Mouse (Mus musculus): ENCODE data around the gene Gbf1.
"Not testable (repeated sequence)": the region's sequence is repeated elsewhere in the genome, so short reads cannot be mapped to it uniquely, and the experiment has no call there.

DNA sequence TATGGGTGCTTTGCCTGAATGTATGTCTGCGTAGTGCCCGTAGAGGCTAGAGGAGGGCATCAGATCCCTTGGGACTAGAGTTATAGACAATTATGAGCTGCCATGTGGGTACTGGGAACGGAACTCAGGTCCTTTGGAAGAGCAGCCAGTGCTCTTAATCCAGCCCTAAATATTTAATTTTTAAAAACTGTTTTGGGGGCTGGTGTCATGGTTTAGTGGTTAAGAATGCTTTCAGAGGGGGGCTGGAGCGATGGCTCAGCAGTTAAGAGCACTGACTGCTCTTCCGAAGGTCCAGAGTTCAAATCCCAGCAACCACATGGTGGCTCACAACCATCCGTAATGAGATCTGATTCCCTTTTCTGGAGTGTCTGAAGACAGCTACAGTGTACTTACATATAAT, 22.6 kb upstream of the Gbf1 start:
- not testable (repeated sequence) for TF ChIP-seq CTCF (IDR thresholded peaks at IDR 0.05; ENCODE audit: low read depth, low read length); GATA1 (IDR thresholded peaks at IDR 0.05; ENCODE audit: borderline replicate concordance, low read length)

Data from G1E (cell line).